Mouse (Mus musculus) kidney, adult 11 months (tissue): ENCODE results near the gene Fam187b.

Experiments
- DNase-seq: peaks from one replicate; pipeline ENCODE4 v3.0.0; 2022

The Fam187b gene

DNA sequence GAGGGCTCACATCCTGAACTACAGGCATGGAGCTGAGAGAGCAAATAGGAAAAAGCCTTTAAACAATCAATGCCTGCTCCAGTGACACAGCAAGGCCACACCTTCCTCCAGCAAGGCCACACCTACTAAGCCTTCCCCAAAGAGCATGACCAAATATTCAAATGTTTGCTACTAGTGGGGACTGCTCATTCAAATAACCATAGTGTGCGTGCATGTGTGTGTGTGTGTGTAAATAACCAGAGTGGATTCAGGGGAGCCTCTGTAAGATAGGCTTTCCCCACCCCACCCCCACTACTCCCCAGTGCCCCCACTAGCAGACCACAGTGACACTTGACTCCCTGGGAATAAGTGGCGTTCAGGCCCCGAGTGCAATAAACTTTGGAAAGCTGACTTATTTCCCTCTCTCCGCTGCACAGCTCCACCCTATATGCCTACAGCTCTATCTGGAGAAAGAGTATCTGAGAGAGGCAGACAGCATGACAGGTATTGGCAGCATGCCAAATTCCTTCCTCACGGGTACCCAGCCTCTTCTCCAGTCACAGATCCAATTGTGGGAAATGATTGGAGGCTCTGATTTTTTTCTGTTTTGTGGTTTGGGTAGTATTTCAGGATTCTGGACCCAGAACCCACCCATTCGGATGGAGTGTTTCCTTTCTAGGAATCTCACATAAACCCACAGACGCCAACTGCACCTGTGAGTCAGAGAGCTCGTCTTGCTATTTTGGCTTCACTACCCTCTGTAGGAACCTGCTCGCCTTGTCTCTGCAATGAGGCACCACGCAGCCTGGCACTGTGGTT is 43.7 kb downstream of the Fam187b start:
- no peak for DNase-seq

DNA sequence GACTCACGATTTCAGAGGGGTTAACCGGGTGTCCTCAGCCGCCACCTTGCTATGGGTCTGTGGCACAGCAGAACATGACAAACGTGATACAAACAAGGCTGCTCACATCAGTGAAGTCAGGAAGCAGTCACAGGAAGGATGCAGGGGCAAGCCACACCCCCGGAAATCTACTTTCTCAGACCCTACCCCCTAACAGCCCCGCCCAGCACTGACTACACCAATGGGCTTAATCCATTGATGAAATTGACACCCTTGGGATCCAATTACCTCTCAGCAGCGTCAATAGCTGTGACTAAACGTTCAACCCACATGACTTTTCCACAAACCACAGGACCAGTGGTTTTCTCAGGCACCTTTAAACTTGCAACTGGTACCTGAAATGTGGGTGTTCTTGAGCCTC is 55.0 kb downstream of the Fam187b start:
- no peak for DNase-seq

DNA sequence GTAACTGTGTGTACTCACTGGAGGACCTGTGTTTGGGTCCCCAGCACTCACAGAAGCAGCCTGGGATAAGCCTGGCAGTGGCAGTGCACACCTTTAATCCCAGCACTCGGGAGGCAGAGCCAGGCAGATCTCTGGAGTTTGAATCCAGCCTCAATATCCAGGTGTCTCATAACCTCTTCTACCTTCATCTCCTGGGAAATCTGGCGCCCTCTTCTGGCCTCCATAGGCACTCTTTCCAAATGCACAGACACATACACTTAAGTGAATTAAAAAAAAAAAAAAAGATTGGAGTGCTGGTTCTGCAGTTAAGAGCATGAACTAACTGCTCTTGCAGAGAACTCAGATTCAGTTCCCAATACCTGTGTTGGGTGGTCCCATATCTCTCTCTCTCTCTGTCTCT is 57.1 kb downstream of the Fam187b start:
- no peak for DNase-seq

DNA sequence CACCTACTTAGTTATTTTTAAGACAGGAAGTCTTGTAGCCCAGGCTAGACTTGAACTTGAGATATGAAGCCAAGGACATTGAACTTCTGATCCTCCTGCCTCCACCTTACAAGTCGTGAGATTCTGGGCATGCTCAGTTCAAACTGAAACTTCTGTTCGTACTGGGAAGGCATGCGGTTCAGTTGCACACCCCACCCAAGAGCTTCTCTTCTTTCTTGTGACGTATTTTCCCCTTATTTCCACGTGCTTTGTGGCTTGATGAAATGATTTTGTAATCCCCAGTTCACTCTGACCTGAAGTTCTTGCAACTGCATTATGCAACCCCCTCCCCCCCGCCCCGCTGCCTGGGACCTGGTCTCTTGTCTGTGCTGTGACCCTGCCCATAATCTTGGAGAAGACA is 58.1 kb downstream of the Fam187b start:
- DNase-seq: no peak

DNA sequence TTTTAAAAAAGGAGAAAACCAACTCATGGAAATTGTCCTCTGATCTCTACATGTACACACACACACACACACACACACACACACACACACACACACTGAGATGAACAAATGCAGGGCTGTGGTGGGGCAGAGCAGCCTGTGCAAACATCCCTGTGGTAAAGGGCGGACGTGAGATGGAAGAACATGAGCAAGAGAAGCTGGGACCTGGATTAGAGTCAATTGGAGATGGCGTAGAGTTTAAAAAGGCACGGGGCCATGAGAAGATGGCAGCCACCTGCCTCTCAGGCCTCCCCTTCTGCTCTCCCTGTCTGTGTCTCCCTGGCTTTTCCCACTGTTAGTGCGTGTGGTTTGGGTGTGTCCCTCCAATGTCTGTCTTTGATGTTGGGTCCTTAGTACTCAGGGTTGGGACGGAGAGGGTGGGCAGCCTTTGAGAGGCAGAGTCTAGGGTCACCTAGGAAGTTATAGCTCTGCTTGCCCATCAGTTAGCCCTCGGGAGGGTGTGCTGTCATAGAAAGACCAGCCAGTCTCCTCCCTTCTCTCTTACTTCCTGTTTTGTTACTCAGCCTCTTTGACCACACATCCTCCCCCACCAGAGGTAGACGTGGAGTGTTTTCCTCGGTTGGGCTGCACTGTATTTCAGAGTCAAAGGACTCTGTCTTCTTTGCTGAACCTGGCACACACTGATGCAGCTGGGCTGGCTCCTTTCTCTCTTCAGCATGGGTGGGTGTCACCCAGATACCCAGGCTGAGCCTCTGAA is 60.0 kb downstream of the Fam187b start:
- no peak for DNase-seq

DNA sequence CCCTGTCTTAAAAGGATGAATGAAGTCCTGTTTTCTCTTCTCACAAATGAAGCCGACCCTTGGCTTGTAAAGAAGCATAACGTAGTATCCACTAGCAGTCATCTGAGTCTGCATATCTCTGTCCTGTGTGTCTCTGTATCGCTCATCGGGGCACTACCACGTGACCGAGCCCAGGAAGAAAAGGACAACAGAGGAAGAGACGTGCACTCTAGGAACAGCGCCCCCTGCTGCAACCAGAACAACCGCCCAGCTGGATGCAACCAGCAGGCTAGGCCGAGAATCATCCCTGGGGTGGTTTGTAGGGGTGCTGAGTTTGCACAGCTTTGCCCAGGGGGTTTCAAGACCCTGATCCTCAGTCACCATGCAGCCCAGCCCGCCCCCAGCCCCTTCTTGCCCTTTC is 61.2 kb downstream of the Fam187b start:
- no peak for DNase-seq

DNA sequence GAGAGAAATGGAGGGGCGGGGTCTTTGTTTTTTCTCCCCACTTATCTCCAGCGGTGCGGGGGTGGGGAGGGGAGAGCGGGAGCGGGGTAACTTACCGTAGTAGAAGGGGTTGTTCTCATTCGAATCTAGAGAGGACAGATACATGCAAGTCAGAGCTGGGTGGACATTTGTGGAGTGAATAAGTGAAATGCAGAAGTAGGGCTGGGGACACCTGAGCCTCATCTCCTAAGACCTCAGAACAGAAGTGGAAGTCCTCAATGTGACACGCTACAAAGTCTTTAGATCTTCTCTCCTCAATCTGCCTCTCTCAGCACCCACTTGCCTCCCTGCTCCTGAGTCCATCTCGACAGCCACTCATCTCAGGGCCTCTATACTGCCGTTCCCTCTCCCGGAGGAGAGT is 61.7 kb downstream of the Fam187b start:
- DNase-seq: no peak

DNA sequence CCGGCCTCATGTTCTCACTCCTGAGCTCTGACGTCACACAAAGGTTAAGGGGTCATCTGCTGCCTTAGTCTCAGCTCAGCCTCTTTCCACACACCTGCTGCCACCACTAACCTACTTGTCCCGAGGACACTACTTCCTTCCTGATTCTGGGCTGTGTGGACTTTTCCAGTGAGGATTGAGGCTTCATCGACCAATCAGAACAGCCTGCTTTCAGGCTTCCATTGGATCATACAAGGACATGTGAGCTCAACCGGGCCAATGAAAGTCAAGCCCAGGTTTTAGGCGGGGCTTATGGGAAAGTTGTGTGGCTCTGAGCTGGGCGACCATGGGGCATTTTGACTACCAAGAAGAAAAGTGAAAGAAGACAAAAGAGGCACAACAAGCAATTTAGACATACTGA is 63.3 kb downstream of the Fam187b start:
- DNase-seq: no peak

DNA sequence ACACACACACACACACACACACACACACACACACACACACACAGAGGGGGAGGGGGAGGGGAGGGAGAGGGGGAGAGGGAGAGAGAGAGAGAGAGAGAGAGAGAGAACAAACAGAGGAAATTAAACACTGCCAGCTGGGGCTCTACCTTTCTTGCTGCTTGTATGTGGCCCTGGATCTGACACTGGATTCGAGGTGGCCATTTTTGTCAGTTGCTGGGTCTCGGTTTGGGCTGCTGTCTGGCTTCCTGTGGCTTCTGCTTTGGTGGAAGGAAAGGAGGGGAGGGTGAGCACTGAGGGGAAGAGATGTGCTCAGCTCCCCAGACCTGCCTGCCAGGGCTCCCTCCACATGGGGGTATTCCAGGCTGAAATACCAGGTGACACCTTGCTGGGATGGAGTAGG is 64.1 kb downstream of the Fam187b start:
- no peak for DNase-seq

DNA sequence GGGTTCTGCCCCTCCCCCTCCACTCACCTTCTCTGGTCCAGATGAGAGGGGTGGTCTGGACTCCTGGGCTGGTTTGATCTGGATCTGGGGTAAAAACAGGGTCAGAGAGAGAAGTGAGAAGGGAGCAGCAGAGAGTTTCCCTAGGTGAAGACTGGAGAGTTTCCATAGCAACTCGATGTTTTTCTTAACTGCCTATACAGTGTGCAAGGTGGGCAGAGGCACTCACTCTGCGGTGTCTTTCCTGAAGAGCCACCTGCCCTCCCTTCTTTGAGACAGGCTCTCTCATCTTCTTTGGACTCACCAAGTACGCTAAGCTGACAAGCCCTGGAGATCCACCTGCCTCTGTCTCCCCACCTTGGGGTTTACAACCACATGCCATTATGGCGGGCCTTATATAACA is 65.4 kb downstream of the Fam187b start:
- no peak for DNase-seq
